In genomic region chr11:55991505-55992066, GRCm38 (mm10) we compare ENCODE assay signal across 8 mouse cellular contexts. TPM values are rescaled to one million over a fixed set of nuclear protein-coding genes. Genes with fewer than 3 reads are reported as not detected.
DNase-seq lines count a peak whose midpoint lies in the region; ATAC-seq and TF ChIP-seq lines count a peak whose summit lies in the region.

No protein-coding gene starts in this region.

- WGBS in forebrain, embryonic 11.5 days: 15% methylated on average over 8 of the region's 8 CpGs
- 16% methylated on average over 8 of the region's 8 CpGs for WGBS in forebrain, embryonic 12.5 days
- 17% methylated on average over 8 of the region's 8 CpGs for WGBS in midbrain, embryonic 15.5 days

- no peak overlapping the region for H3K27ac ChIP-seq in forebrain, embryonic 11.5 days (ENCODE audit: low read depth, low read length)
- H3K27ac ChIP-seq in forebrain, embryonic 12.5 days: no peak overlapping the region
- H3K27ac ChIP-seq in cortical plate, adult 2 months (ENCODE audit: insufficient read depth, low read length): no peak overlapping the region
- no peak overlapping the region for H3K27ac ChIP-seq in midbrain, embryonic 15.5 days

- no peaks in the 10 kb centered on the region for H3K4me1 ChIP-seq in forebrain, embryonic 11.5 days (replicated peaks; ENCODE audit: control insufficient read depth, insufficient read depth, low read length)
- H3K4me1 ChIP-seq in forebrain, embryonic 12.5 days: no peaks in the 10 kb centered on the region
- H3K4me1 ChIP-seq in cortical plate, adult 2 months (ENCODE audit: control insufficient read depth, insufficient read depth, low read length): no peaks in the 10 kb centered on the region
- H3K4me1 ChIP-seq in midbrain, embryonic 15.5 days: no peaks in the 10 kb centered on the region

- ATAC-seq in forebrain, embryonic 11.5 days (replicated peaks; ENCODE audit: low FRiP score): no peak
- no peak for ATAC-seq in forebrain, embryonic 12.5 days (ENCODE audit: low FRiP score)
- 0 out of 2 replicates have a peak, but pooled peaks have one; percentile 39 for ATAC-seq in midbrain, embryonic 15.5 days (replicated peaks)

- TF ChIP-seq CTCF in cortical plate, adult 2 months (IDR thresholded peaks at IDR 0.05; ENCODE audit: extremely low read depth, insufficient read depth, low read length): peak; percentile 99

- H3K4me3 ChIP-seq in forebrain, embryonic 11.5 days (ENCODE audit: low read depth, low read length): no peak overlapping the region
- H3K4me3 ChIP-seq in forebrain, embryonic 12.5 days (replicated peaks): no peak overlapping the region
- H3K4me3 ChIP-seq in cortical plate, adult 2 months (ENCODE audit: insufficient read depth, low read length): no peak overlapping the region
- H3K4me3 ChIP-seq in midbrain, embryonic 15.5 days: no peak overlapping the region

- H3K9ac ChIP-seq in forebrain, embryonic 11.5 days (ENCODE audit: low read length): no peak overlapping the region
- H3K9ac ChIP-seq in forebrain, embryonic 12.5 days: no peak overlapping the region
- H3K9ac ChIP-seq in midbrain, embryonic 15.5 days: no peak overlapping the region

- no peaks in the 10 kb centered on the region for H3K9me3 ChIP-seq in forebrain, embryonic 11.5 days (ENCODE audit: control insufficient read depth, low read length)
- no peaks in the 10 kb centered on the region for H3K9me3 ChIP-seq in forebrain, embryonic 12.5 days
- no peaks in the 10 kb centered on the region for H3K9me3 ChIP-seq in midbrain, embryonic 15.5 days

- H3K4me2 ChIP-seq in forebrain, embryonic 11.5 days (ENCODE audit: low read depth, low read length, severe bottlenecking): no peak overlapping the region
- H3K4me2 ChIP-seq in forebrain, embryonic 12.5 days: no peak overlapping the region
- H3K4me2 ChIP-seq in midbrain, embryonic 15.5 days: no peak overlapping the region

- H3K27me3 ChIP-seq in forebrain, embryonic 11.5 days (ENCODE audit: control insufficient read depth, insufficient read depth, low read length): no peaks in the 10 kb centered on the region
- no peaks in the 10 kb centered on the region for H3K27me3 ChIP-seq in forebrain, embryonic 12.5 days
- H3K27me3 ChIP-seq in midbrain, embryonic 15.5 days (replicated peaks): no peaks in the 10 kb centered on the region

- TF ChIP-seq POLR2A in cortical plate, adult 2 months (IDR thresholded peaks at IDR 0.05; ENCODE audit: extremely low read depth, insufficient read depth, low read length): no peak

- peak; percentile 71 for DNase-seq in forebrain, embryonic 11.5 days (ENCODE audit: low spot score)
- DNase-seq in ovary, postnatal 10 days (ENCODE audit: low spot score): peak; percentile 9
- no peak for DNase-seq in ovary, adult 18-20 months (ENCODE audit: low spot score)
- DNase-seq in kidney, postnatal 4 days: peak; percentile 41 to 54
- DNase-seq in urinary bladder, postnatal 25 days (ENCODE audit: low spot score): peak; percentile 25

- no peaks in the 10 kb centered on the region for H3K36me3 ChIP-seq in forebrain, embryonic 11.5 days (ENCODE audit: control insufficient read depth, insufficient read depth, low read length)
- H3K36me3 ChIP-seq in forebrain, embryonic 12.5 days (replicated peaks): no peaks in the 10 kb centered on the region
- H3K36me3 ChIP-seq in midbrain, embryonic 15.5 days (replicated peaks): no peaks in the 10 kb centered on the region

RNA-seq across cellular contexts. Expression of gene Nmur2, which starts 49.2 kb away (rescaled TPM):
- not detected in 2 replicates for polyA plus RNA-seq in forebrain, embryonic 11.5 days (2014; fragmentation: Nextera tagmentation; extraction: Ambion mirVana)
- polyA plus RNA-seq in forebrain, embryonic 12.5 days (2016; fragmentation: Nextera tagmentation; extraction: Ambion mirVana): 0.08 TPM in 1 of 2 replicates, not detected in the other
- not detected in 2 replicates for polyA plus RNA-seq in cortical plate, adult 2 months (2012; rRNA removed)
- polyA plus RNA-seq in midbrain, embryonic 15.5 days (2015; fragmentation: Nextera tagmentation; extraction: Ambion mirVana): 0.28 and 0.34 TPM in 2 replicates
